Mouse (Mus musculus): ENCODE measurements at regions not wholly inside any gene's neighbourhood (a gene's known extent, or its start where the extent isn't known, plus 50 kb on each side); places are given as distances from the start of the nearest gene placed in this dataset.
A peak's percentile ranks its signal among the peaks of the same experiment; 100 is the strongest.

GRCm38 (mm10) chr12:49944911-49945627 lies 560.1 kb downstream of the Gm43517 start:
- intact Hi-C loops (cut with DNase I), result loop anchor here (5.0 to 10.0 kb wide), 4 partner anchors 200 to 563 kb away; partner anchors contain the start of gene Foxg1
- no peak for DNase-seq (ENCODE audit: low spot score in 2 of 2)

GRCm38 (mm10) chr12:49945628-49946220 lies 560.8 kb downstream of the Gm43517 start:
- intact Hi-C loops (cut with DNase I), result loop anchor here (5.0 to 10.0 kb wide), 4 partner anchors 201 to 563 kb away; partner anchors contain the start of gene Foxg1
- DNase-seq (ENCODE audit: low spot score in 2 of 2), result peak in 1 of 2 experiments; percentile 17

GRCm38 (mm10) chr12:49946752-49947260 lies 561.8 kb downstream of the Gm43517 start:
- no peak for DNase-seq (ENCODE audit: low spot score in 2 of 2)
- intact Hi-C loops (cut with DNase I), result loop anchor here (5.0 to 10.0 kb wide), 4 partner anchors 202 to 565 kb away; partner anchors contain the start of gene Foxg1

GRCm38 (mm10) chr12:49950986-49951385 lies 566.0 kb downstream of the Gm43517 start:
- intact Hi-C loops (cut with DNase I), result loop anchor here (5.0 to 10.0 kb wide), 3 partner anchors 161 to 559 kb away; no protein-coding TSS in a partner anchor
- no peak for DNase-seq (ENCODE audit: low spot score in 2 of 2)

GRCm38 (mm10) chr12:49951821-49952220 lies 566.8 kb downstream of the Gm43517 start:
- DNase-seq (ENCODE audit: low spot score in 2 of 2), result peak; percentile 57 to 62
- intact Hi-C loops (cut with DNase I), result loop anchor here (5.0 to 10.0 kb wide), 3 partner anchors 160 to 560 kb away; no protein-coding TSS in a partner anchor

GRCm38 (mm10) chr12:49968072-49968471 lies 583.1 kb downstream of the Gm43517 start:
- no peak for DNase-seq (ENCODE audit: low spot score in 2 of 2)
- intact Hi-C loops (cut with DNase I), result loop anchor here (10.0 kb wide), 1 partner anchor 977 kb away; no protein-coding TSS in a partner anchor

- intact Hi-C loops (cut with DNase I), result loop anchor here (10.0 kb wide), 1 partner anchor 975 kb away; no protein-coding TSS in a partner anchor
- no peak for DNase-seq (ENCODE audit: low spot score in 2 of 2)
Measured at GRCm38 (mm10) chr12:49969546-49969945, 584.6 kb downstream of the Gm43517 start.

GRCm38 (mm10) chr12:49974591-49975323 lies 589.8 kb downstream of the Gm43517 start:
- no peak for DNase-seq (ENCODE audit: low spot score in 2 of 2)
- intact Hi-C loops (cut with DNase I), result no loop called here

- intact Hi-C loops (cut with DNase I), result no loop called here
- DNase-seq (ENCODE audit: low spot score in 2 of 2), result no peak
Measured at GRCm38 (mm10) chr12:49975553-49975952, 590.6 kb downstream of the Gm43517 start.

GRCm38 (mm10) chr12:49992501-49993079 lies 607.6 kb downstream of the Gm43517 start:
- intact Hi-C loops (cut with DNase I), result no loop called here
- DNase-seq (ENCODE audit: low spot score in 2 of 2), result no peak

- intact Hi-C loops (cut with DNase I), result no loop called here
- DNase-seq (ENCODE audit: low spot score in 2 of 2), result no peak
Measured at GRCm38 (mm10) chr12:50038808-50039374, 610.0 kb downstream of the Prkd1 start.

- DNase-seq (ENCODE audit: low spot score in 2 of 2), result no peak
- intact Hi-C loops (cut with DNase I), result no loop called here
Measured at GRCm38 (mm10) chr12:50061286-50061685, 587.6 kb downstream of the Prkd1 start.

GRCm38 (mm10) chr12:50066394-50066793 lies 582.5 kb downstream of the Prkd1 start:
- intact Hi-C loops (cut with DNase I), result no loop called here
- no peak for DNase-seq (ENCODE audit: low spot score in 2 of 2)

GRCm38 (mm10) chr12:50071797-50072196 lies 577.1 kb downstream of the Prkd1 start:
- DNase-seq (ENCODE audit: low spot score in 2 of 2), result no peak
- intact Hi-C loops (cut with DNase I), result no loop called here

GRCm38 (mm10) chr12:50072359-50072758 lies 576.5 kb downstream of the Prkd1 start:
- intact Hi-C loops (cut with DNase I), result no loop called here
- no peak for DNase-seq (ENCODE audit: low spot score in 2 of 2)

- intact Hi-C loops (cut with DNase I), result no loop called here
- peak; percentile 40 to 61 for DNase-seq (ENCODE audit: low spot score in 2 of 2)
Measured at GRCm38 (mm10) chr12:50073684-50074083, 575.2 kb downstream of the Prkd1 start.

GRCm38 (mm10) chr12:50081157-50081556 lies 567.7 kb downstream of the Prkd1 start:
- no peak for DNase-seq (ENCODE audit: low spot score in 2 of 2)
- intact Hi-C loops (cut with DNase I), result no loop called here

GRCm38 (mm10) chr12:50081571-50081970 lies 567.3 kb downstream of the Prkd1 start:
- peak; percentile 19 to 34 for DNase-seq (ENCODE audit: low spot score in 2 of 2)
- intact Hi-C loops (cut with DNase I), result no loop called here

GRCm38 (mm10) chr12:50084517-50084916 lies 564.4 kb downstream of the Prkd1 start:
- intact Hi-C loops (cut with DNase I), result no loop called here
- no peak for DNase-seq (ENCODE audit: low spot score in 2 of 2)

All from left cerebral cortex, postnatal 36 days (tissue).